Mouse (Mus musculus) liver, adult 2 months (tissue): ENCODE results near the gene Nlrp6.

Source experiments
- CTCF ChIP-seq: fragments of 200-500 bp; IDR thresholded peaks from 2 replicates; pipeline ENCODE4 v1.5.1; 2011; ENCODE audit warnings: low read depth, low read length, control low read depth
- POLR2A ChIP-seq: fragments of 200-500 bp; IDR thresholded peaks from 2 replicates; pipeline ENCODE4 v1.6.1; 2011; ENCODE audit warnings: low read length, control low read depth; ENCODE audit not compliant: insufficient read depth; ENCODE audit errors: extremely low read depth

DNA sequence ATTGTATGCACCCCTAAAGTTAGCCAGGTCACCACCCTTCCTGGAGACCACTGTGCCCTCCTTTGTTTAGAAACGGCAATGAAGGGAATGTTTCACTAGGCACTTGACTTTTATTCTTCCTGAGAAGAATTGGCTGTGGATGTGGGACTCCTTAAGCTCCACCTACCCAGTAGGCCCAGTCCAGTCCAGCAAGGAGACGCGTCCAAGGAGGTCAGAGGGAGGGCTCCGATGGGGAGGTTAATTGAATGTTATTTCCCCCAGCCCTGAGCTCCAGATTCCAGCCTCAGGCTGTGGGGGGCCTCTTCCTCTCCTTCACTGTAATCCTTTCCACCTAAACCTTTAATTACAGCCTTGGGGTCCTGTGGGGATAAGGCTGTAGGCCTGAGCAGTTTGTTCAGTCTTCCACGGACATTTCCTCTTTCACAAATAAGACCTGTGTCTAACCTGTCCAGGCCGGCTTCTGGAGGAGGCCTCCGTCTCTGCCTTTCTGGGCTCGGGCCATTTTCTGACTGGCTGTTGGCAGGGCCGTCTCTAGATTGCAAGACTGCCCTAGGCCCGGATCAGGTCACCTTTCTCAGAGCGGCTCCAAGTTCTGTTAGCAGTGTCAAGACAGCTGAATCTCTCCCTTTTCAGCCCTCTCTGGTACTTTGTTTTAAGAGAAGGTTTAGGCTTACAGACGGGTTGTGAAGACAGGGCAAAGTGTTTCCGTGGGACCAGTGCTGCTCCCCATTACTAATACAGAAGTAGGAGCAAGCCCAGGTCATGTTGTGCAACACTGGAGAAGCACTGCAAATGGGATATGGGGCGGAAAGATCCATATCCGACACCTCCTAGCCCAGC lies 18.4 kb upstream of the Nlrp6 start:
- TF ChIP-seq POLR2A (no peak), CTCF (no peak)
